Mouse (Mus musculus) CD8-positive naive resting alpha-beta T cell, adult 2 months (primary cell): ENCODE measurements around the gene Dtd1.

Source experiments
- DNase-seq, 2 experiments: peaks; one replicate each; pipeline ENCODE4 v3.0.0; 2022; ENCODE audit warnings: low read depth in 2 of 2, low spot score in 2 of 2

Gene Dtd1

DNA sequence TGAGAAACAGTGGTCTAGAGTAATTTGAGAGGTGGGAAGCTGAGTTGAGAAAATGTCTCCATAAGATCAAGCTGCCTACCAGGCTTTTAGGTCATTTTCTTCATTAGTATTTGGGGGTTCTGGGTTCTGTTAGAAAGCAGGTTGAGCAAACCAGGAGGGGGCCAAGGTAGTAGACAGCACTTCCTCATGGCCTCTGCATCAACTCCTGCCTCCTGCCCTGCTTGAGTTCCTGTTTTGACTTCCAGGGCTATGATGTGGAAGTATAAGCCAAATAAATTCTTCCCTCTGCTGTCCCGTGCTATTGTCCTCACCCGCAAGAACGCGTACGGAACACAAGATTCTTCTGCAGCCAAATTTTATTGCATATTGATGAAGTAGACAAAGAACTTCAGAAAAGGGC, 165.5 kb downstream of the Dtd1 start:
- no peak for DNase-seq

DNA sequence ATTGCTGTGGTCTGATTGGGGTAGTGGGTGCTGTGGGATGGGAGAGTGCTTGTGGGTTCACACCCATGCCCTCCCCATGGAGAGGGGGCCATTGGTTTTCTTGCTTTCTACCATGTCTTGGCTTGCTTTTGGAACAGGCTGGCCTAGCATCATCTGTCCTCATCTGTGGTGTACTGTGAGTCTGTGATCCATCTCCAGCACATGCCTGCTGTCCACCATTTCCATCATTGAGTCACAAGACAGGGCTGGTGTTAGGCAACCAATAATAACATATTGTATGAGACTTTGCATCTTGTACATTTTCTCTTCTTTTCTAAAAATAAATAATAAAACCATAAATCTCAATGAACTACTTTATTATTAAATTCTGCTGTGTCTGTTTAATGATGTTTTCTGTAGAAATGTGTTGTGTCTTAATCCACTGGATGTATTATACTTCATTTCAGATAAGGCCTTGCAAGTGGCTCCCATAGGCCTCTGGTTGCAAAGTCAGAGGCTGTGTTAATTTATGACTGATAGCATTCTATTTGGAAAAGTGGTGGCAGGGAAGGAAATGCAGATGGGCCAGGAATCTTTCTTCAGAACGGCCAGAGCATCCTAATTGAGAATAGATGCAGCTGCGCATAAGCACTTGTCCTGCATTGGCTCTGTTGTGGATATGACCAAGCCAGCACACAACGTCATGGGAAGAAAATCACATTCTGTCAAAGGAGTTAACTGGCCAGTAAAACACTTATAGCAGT, 168.8 kb downstream of the Dtd1 start:
- no peak for DNase-seq

GRCm38 (mm10) chr2:144769118-144769496, 169.4 kb downstream of the Dtd1 start:
- no peak for DNase-seq

GRCm38 (mm10) chr2:144769556-144769955, 169.9 kb downstream of the Dtd1 start:
- no peak for DNase-seq

DNA sequence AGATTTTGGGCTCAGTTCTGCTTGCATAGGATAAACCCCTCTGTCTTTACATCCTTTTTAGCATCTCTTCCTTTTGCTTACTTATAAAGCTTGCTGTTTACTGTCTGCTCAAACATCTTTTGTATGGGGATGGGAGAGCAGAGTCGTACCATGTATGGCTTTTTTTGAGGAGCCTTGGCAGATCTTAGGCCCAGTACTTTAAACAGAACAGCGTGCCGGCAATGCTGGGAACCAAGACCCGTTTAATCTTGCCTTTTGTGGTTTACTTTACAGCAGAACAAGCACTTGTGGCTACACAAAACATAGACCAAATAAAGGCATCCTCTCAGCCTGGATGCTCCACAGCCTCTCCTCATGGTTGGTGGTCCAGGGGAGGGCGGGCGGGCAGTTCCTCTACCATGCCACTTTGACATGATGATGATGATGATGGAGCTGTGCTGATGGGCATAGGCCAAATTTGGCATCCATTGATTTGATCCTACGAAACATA, 170.8 kb downstream of the Dtd1 start:
- DNase-seq, result no peak

DNA sequence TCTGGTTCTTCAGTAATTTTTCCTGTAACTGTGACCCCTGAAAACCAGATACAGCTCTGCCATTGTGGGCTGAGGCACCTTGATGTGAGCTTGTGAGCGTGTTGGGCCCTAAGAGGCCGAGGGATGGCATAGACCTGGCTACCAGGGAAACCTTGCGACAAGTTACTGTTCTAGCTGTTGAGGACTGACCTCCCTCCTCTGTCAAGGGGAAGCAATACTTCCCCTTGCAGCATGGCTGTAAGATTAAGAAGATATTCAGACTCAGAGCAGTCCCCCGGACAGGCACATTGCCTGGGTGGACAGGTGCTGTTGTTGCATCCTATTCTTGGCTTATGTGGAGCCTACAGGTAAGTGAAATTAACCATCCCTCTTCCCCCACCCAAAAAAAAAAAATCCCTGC, 172.1 kb downstream of the Dtd1 start:
- DNase-seq, result no peak

DNA sequence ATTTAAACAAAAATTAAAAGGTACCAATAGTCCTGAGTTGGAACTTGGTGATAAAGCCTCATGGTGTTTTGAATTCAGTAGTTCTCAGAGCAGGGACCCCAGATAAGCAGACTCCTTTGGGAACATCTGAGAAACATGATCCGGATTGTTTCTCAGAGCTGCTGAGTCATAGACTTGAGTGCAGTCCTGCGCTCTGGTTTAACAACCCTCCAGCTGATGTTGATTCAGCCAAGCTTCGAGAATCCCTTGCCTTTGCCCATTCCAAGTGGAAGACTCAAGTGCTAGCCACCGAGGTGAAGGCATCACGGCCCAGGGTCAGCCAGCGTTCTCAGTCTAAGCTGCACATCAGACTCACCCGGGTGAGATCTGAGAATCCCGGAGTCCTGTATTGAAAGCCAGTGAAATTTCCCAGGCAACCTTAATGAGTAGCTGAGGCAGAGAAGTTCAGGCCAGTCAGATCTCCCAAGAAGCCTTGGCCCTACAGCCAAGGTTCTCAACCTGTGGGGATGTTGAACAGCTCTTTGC, 175.0 kb downstream of the Dtd1 start:
- DNase-seq, result no peak

- no peak for DNase-seq
Measured at GRCm38 (mm10) chr2:144775626-144776025, 175.9 kb downstream of the Dtd1 start.

DNA sequence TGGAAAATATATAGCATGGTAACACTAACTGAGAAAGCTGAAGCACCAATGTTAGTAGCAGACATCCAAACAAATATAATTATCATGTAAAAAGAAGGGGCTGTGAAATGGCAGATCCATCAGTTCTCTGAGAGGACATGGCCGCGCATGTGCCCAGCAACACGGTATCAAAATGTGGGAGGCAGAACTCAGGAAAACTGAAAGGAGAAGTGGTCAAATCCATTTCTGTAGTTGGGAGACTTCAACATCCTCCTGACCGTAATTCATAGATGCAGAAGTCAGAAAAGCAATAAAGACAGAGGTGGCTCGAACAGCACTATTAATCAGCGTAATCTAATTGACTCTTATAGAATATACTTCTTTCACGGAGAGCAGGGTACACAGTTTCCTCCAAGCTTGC, 179.6 kb downstream of the Dtd1 start:
- no peak for DNase-seq

GRCm38 (mm10) chr2:144780731-144781130, 181.0 kb downstream of the Dtd1 start:
- DNase-seq, result no peak

- DNase-seq, result no peak
Measured at GRCm38 (mm10) chr2:144781871-144782270, 182.2 kb downstream of the Dtd1 start.

GRCm38 (mm10) chr2:144782481-144782880, 182.8 kb downstream of the Dtd1 start:
- no peak for DNase-seq

- no peak for DNase-seq
Measured at GRCm38 (mm10) chr2:144783190-144783589, 183.5 kb downstream of the Dtd1 start.

GRCm38 (mm10) chr2:144783831-144784230, 184.1 kb downstream of the Dtd1 start:
- no peak for DNase-seq

DNA sequence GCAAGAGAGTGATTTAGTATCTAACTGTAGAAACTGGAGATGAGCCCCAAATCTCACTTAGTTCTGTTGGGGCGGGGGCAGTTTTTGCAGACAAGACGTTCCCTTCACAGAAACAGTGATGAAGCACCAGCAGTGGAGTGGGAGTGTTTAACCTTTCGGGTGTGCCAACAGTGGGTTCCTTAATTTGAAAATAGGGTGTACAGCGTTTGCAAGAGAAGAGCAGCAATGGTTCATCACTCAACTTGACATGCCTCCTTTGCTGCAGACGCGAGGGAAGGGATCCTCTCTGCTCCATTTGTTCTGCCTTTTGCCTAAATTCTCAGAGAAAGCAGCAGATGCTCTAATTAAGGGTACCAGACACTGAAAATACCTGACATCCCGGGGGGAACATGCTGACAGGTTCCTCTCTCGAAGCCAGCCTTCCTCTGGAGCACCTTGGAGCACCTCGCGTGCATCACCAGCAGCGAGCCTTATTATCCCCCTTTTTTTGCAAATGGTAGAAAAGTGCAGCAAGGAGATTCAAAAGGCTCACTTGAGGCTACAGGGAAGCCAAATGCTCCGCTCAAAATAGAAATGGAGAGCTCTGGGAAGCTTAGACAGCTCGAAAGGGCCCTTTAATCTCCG, 192.1 kb downstream of the Dtd1 start:
- DNase-seq, result no peak

GRCm38 (mm10) chr2:144797515-144797914, 197.8 kb downstream of the Dtd1 start:
- no peak for DNase-seq

DNA sequence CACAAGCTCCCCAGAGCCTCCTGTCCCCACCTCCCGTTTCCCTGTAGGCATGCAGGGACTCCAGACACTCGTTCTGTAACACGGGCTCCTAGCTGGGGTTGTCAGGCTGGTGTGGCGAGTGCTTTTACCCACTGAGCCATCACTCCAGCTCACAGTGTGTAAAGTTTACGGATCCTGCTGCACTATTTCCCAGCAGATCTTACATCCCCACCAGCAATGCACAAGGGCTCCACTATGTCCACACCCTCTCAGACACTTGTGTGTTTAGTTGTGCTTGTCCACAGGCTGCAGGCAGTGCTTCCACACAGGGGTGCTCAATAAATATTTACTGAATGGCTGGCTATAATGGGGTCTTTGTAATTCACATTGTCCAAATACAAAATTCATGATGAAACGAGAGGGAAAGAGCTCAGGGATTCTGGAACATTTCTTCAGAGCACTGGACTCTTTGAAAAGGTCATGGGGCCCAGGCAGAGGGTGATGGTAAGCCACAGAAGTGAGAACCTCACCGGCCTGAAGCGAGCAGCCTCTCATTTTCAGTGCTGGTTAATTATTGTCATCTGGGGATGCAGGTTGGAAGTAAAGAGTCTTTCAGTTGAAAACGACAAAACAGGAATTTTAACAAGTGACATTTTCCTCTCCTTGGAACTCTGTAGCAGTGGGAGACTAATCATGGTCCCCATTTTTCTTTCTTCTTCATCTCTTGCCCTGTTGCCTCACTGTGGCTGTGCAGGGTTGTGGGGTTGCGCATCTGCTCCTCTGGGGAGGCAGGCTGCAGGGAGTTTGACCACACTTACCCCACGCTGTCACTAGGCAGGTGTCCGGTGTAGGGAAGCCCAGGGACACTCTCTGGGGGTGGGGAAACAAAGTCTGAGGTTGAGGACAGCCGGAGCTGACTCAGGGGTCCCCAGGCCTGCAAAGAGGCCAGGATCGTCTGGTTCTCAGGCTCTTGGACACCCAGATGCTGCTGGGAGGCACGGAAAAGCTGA, 208.4 kb downstream of the Dtd1 start:
- no peak for DNase-seq
